Mouse (Mus musculus) thymus, adult 2 months (tissue): ENCODE data around the gene Mtss1l.

Experiments used
- CTCF ChIP-seq: fragments of 200-500 bp; IDR thresholded peaks from 2 replicates; pipeline ENCODE4 v1.5.1; 2012; ENCODE audit warnings: mild to moderate bottlenecking, control low read depth, low read length, moderate library complexity, borderline replicate concordance; ENCODE audit not compliant: control insufficient read depth, poor library complexity, insufficient read depth; ENCODE audit errors: extremely low read depth
- POLR2A ChIP-seq: fragments of 200-500 bp; IDR thresholded peaks from 2 replicates; pipeline ENCODE4 v1.6.1; 2012; ENCODE audit warnings: mild to moderate bottlenecking, low read length, control low read depth, moderate library complexity; ENCODE audit not compliant: control insufficient read depth, poor library complexity, insufficient read depth; ENCODE audit errors: extremely low read depth

DNA sequence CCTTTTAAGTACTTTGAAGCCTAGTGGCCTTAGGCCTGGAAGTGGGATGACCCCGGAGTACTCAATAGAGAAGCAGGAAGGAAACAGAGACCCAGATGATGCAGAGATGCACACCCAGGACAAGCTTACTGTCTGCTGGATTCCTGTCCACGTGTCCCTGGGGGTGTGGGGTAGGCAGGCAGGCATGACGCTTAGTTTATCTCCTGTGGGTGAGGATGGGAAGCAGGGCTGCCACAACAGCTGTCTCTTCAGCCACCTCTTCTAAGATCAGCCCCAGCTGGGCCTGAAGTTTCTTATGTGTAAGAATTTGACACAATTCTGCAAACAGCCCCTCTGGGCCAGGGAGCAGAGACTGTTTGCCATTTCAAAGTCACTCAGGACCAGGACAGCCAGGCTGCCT is 42.3 kb upstream of the Mtss1l start:
- TF ChIP-seq CTCF (no peak), POLR2A (no peak)
